Mouse (Mus musculus) regulatory T cell (primary cell): ENCODE measurements at regions not wholly inside any gene's neighbourhood (a gene's known extent, or its start where the extent isn't known, plus 50 kb on each side); places are given as distances from the start of the nearest gene placed in this dataset.

ENCODE experiments used
- in situ Hi-C: fragments of 300-600 bp; cut with MboI, MseI; formaldehyde crosslinking; loops from one replicate; pipeline ENCODE4 v1.15.1; 2025; ENCODE audit warnings: high pct_unique_total_duplicates

DNA sequence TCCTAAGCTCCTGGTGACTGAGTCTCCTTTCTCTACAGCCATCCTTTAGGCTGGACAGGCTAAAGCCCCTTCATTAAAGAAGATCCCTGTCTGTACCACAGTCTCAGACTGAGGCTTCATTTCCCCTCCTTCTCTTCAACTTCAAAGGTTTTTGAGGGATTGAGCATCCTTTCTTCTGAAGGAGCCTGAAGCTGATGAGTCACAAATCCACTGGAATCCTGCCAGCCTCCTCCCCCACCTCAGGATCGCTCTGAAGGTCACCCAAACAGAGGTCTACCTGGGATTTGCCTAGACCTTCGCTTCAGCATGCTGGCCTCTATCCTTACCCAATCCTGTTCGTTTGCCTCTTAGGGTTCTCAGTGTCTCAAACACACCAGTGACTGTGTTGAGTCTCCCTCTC, 57.7 kb upstream of the Ror1 start:
- in situ Hi-C loops, result loop anchor here (25.0 kb wide), 1 partner anchor 499 kb away; no protein-coding TSS in a partner anchor

GRCm38 (mm10) chr4:100039741-100040140, 55.9 kb upstream of the Ror1 start:
- in situ Hi-C loops, result loop anchor here (25.0 kb wide), 1 partner anchor 498 kb away; no protein-coding TSS in a partner anchor

DNA sequence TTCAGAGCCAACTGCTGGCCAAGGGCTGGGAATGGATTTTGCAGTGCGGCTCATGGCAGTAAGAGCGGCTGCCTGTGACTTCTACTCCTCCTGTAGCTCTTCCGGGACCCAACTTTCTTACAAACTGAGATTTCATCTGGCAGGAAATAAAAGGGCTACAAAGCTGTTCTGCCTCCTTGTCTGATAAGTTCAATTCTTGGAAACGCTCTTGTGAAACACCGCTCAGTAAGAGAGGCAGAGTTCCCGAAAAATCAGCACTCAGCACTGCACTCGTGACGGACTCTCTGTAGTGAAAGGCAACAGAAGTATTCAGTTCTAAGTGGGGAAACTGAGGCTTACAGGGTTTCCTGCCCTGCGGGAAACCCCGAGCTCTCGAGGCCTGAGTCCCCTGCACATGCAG, 53.6 kb upstream of the Ror1 start:
- in situ Hi-C loops, result loop anchor here (25.0 kb wide), 1 partner anchor 495 kb away; no protein-coding TSS in a partner anchor

- in situ Hi-C loops, result loop anchor here (25.0 kb wide), 1 partner anchor 492 kb away; no protein-coding TSS in a partner anchor
Measured at GRCm38 (mm10) chr4:100045164-100045906, 50.3 kb upstream of the Ror1 start.
